Mouse (Mus musculus): Measurements from ENCODE around the gene Aicda. TPM values are rescaled to one million over a fixed set of nuclear protein-coding genes. Genes with fewer than 3 reads are reported as not detected.
"Not testable (repeated sequence)": the region's sequence is repeated elsewhere in the genome, so short reads cannot be mapped to it uniquely, and the experiment has no call there.

The Aicda gene
- not detected in 2 replicates for polyA plus RNA-seq (2012; rRNA removed)

- DNase-seq (ENCODE audit: extremely low spot score in 1 of 2, low spot score in 1 of 2) = no peak
Observed at GRCm38 (mm10) chr6:122553606-122554005, at the start of gene Aicda. Gene Aicda (plus strand): TSS chr6:122553801.

GRCm38 (mm10) chr6:122505041-122505440 lies 48.6 kb upstream of the Aicda start:
- DNase-seq (ENCODE audit: extremely low spot score in 1 of 2, low spot score in 1 of 2) = no peak

- DNase-seq (ENCODE audit: extremely low spot score in 1 of 2, low spot score in 1 of 2) = no peak
Observed at GRCm38 (mm10) chr6:122505545-122505944, 48.1 kb upstream of the Aicda start, which contains the start of gene Mfap5. Gene Mfap5 (plus strand): TSS chr6:122505845.

GRCm38 (mm10) chr6:122508494-122508893 lies 45.1 kb upstream of the Aicda start:
- no peak for DNase-seq (ENCODE audit: extremely low spot score in 1 of 2, low spot score in 1 of 2)

GRCm38 (mm10) chr6:122512914-122513878 lies 40.4 kb upstream of the Aicda start:
- no peak for DNase-seq (ENCODE audit: extremely low spot score in 1 of 2, low spot score in 1 of 2)

GRCm38 (mm10) chr6:122514312-122514711 lies 39.3 kb upstream of the Aicda start:
- DNase-seq (ENCODE audit: extremely low spot score in 1 of 2, low spot score in 1 of 2) = no peak

GRCm38 (mm10) chr6:122515762-122516161 lies 37.8 kb upstream of the Aicda start:
- DNase-seq (ENCODE audit: extremely low spot score in 1 of 2, low spot score in 1 of 2) = not testable (repeated sequence)

GRCm38 (mm10) chr6:122517668-122518067 lies 35.9 kb upstream of the Aicda start:
- DNase-seq (ENCODE audit: extremely low spot score in 1 of 2, low spot score in 1 of 2) = no peak

GRCm38 (mm10) chr6:122519384-122519783 lies 34.2 kb upstream of the Aicda start:
- DNase-seq (ENCODE audit: extremely low spot score in 1 of 2, low spot score in 1 of 2) = peak in 1 of 2 experiments; percentile 76

- peak in 1 of 2 experiments; percentile 23 for DNase-seq (ENCODE audit: extremely low spot score in 1 of 2, low spot score in 1 of 2)
Observed at GRCm38 (mm10) chr6:122522595-122522994, 31.0 kb upstream of the Aicda start.

- DNase-seq (ENCODE audit: extremely low spot score in 1 of 2, low spot score in 1 of 2) = no peak
Observed at GRCm38 (mm10) chr6:122523289-122523688, 30.3 kb upstream of the Aicda start.

GRCm38 (mm10) chr6:122527596-122527995 lies 26.0 kb upstream of the Aicda start:
- no peak for DNase-seq (ENCODE audit: extremely low spot score in 1 of 2, low spot score in 1 of 2)

GRCm38 (mm10) chr6:122528136-122528535 lies 25.5 kb upstream of the Aicda start:
- peak in 1 of 2 experiments; percentile 13 for DNase-seq (ENCODE audit: extremely low spot score in 1 of 2, low spot score in 1 of 2)

GRCm38 (mm10) chr6:122531466-122532174 lies 22.0 kb upstream of the Aicda start:
- no peak for DNase-seq (ENCODE audit: extremely low spot score in 1 of 2, low spot score in 1 of 2)

- no peak for DNase-seq (ENCODE audit: extremely low spot score in 1 of 2, low spot score in 1 of 2)
Observed at GRCm38 (mm10) chr6:122532883-122533302, 20.7 kb upstream of the Aicda start.

GRCm38 (mm10) chr6:122534032-122534431 lies 19.6 kb upstream of the Aicda start:
- DNase-seq (ENCODE audit: extremely low spot score in 1 of 2, low spot score in 1 of 2) = no peak

- peak in 1 of 2 experiments; percentile 43 for DNase-seq (ENCODE audit: extremely low spot score in 1 of 2, low spot score in 1 of 2)
Observed at GRCm38 (mm10) chr6:122539564-122539963, 14.0 kb upstream of the Aicda start.

- not testable (repeated sequence) for DNase-seq (ENCODE audit: extremely low spot score in 1 of 2, low spot score in 1 of 2)
Observed at GRCm38 (mm10) chr6:122542459-122542858, 11.1 kb upstream of the Aicda start.

- DNase-seq (ENCODE audit: extremely low spot score in 1 of 2, low spot score in 1 of 2) = no peak
Observed at GRCm38 (mm10) chr6:122543574-122543973, 10.0 kb upstream of the Aicda start.

GRCm38 (mm10) chr6:122544672-122545071 lies 8.9 kb upstream of the Aicda start:
- DNase-seq (ENCODE audit: extremely low spot score in 1 of 2, low spot score in 1 of 2) = no peak

GRCm38 (mm10) chr6:122545289-122545882 lies 8.2 kb upstream of the Aicda start:
- DNase-seq (ENCODE audit: extremely low spot score in 1 of 2, low spot score in 1 of 2) = no peak
